Mouse (Mus musculus) spleen, adult 10 weeks (tissue): ENCODE measurements around the gene Kcnk4. TPM values are rescaled to one million over a fixed set of nuclear protein-coding genes. Genes with fewer than 3 reads are reported as not detected.

Experiments used
- polyA plus RNA-seq: library from polyadenylated mRNA; stranded (reverse); fragments of 350-450 nt; fragmentation: Illumina TruSeq; extraction: RNeasy Lipid Tissue Mini Kit (QIAGEN cat#74804); gene quantifications from one replicate; pipeline ENCODE4 v1.2.3, GENCODE M21; 2015; ENCODE audit warnings: low replicate concordance; ENCODE audit not compliant: insufficient read depth

Gene Kcnk4
- polyA plus RNA-seq: not detected

GRCm38 (mm10) chr19:6934195-6934977, at the start of gene Kcnk4:
Kcnk4 (minus strand) TSS chr19:6934515.

GRCm38 (mm10) chr19:6980381-6981093, 46.2 kb upstream of the Kcnk4 start, which contains the start of gene Fkbp2:
Fkbp2 (minus strand) TSS chr19:6980501.

GRCm38 (mm10) chr19:6975537-6976521, 41.5 kb upstream of the Kcnk4 start, which contains the start of gene Plcb3:
Plcb3 (minus strand) TSS chr19:6976470.

GRCm38 (mm10) chr19:6974211-6975205, 40.2 kb upstream of the Kcnk4 start, which contains the start of gene Ppp1r14b:
Ppp1r14b (plus strand) TSS chr19:6974968.

GRCm38 (mm10) chr19:6942249-6942691, 8.0 kb upstream of the Kcnk4 start, which contains the start of gene Gpr137:
Gpr137 (minus strand) TSS chr19:6942480.

GRCm38 (mm10) chr19:6941372-6942248, 7.3 kb upstream of the Kcnk4 start, which contains the start of gene Bad:
Bad (plus strand) TSS chr19:6941861.

GRCm38 (mm10) chr19:6925307-6925573, 9.1 kb downstream of the Kcnk4 start, which contains the start of gene Catsperz:
Catsperz (minus strand) TSS chr19:6925380.

GRCm38 (mm10) chr19:6921647-6922567, 12.4 kb downstream of the Kcnk4 start, which contains the start of gene Esrra:
Esrra (minus strand) TSS chr19:6921813.

GRCm38 (mm10) chr19:6909507-6910289, 24.6 kb downstream of the Kcnk4 start, which contains the start of the genes Trmt112 and Prdx5:
Trmt112 (plus strand) TSS chr19:6909698.
Prdx5 (minus strand) TSS chr19:6910106.

Other genes with a start within 250 kb of the Kcnk4 start
- 12.8 TPM for gene Rps6ka4, start 93.9 kb downstream of the Kcnk4 start, polyA plus RNA-seq
- 11.3 TPM for gene Ccdc88b, start 76.3 kb downstream of the Kcnk4 start, polyA plus RNA-seq
- gene Trmt112, start 24.8 kb downstream of the Kcnk4 start, polyA plus RNA-seq: 76.0 TPM
- 62.4 TPM for gene Prdx5, start 24.4 kb downstream of the Kcnk4 start, polyA plus RNA-seq
- 19.1 TPM for gene Esrra, start 12.7 kb downstream of the Kcnk4 start, polyA plus RNA-seq
- not detected for gene Catsperz, start 9.1 kb downstream of the Kcnk4 start, polyA plus RNA-seq
- gene Bad, start 7.3 kb upstream of the Kcnk4 start, polyA plus RNA-seq: 7.4 TPM
- gene Gpr137, start 8.0 kb upstream of the Kcnk4 start, polyA plus RNA-seq: 10.0 TPM
- 35.7 TPM for gene Ppp1r14b, start 40.5 kb upstream of the Kcnk4 start, polyA plus RNA-seq
- 12.9 TPM for gene Plcb3, start 42.0 kb upstream of the Kcnk4 start, polyA plus RNA-seq
- gene Fkbp2, start 46.0 kb upstream of the Kcnk4 start, polyA plus RNA-seq: 45.8 TPM
- gene Vegfb, start 53.1 kb upstream of the Kcnk4 start, polyA plus RNA-seq: 8.9 TPM
- gene Dnajc4, start 58.1 kb upstream of the Kcnk4 start, polyA plus RNA-seq: 12.2 TPM
- gene Nudt22, start 61.6 kb upstream of the Kcnk4 start, polyA plus RNA-seq: 3.8 TPM
- 2.5 TPM for gene Trpt1, start 61.6 kb upstream of the Kcnk4 start, polyA plus RNA-seq
- 51.2 TPM for gene Fermt3, start 85.0 kb upstream of the Kcnk4 start, polyA plus RNA-seq
- 129 TPM for gene Stip1, start 105.5 kb upstream of the Kcnk4 start, polyA plus RNA-seq
- 3.1 TPM for gene Macrod1, start 122.3 kb upstream of the Kcnk4 start, polyA plus RNA-seq
- gene Flrt1, start 171.2 kb upstream of the Kcnk4 start, polyA plus RNA-seq: 0.04 TPM